Mouse (Mus musculus) layer of hippocampus, postnatal 14 days (tissue): ENCODE measurements around the gene Cog6. TPM values are rescaled to one million over a fixed set of nuclear protein-coding genes. Genes with fewer than 3 reads are reported as not detected.
"Not testable (repeated sequence)": the region's sequence is repeated elsewhere in the genome, so short reads cannot be mapped to it uniquely, and the experiment has no call there.

Source experiments
- DNase-seq, 2 experiments: peaks; one replicate each; pipeline ENCODE4 v3.0.0; 2021 to 2022; ENCODE audit warnings: low spot score in 2 of 2, mixed read lengths in 1 of 2
- total RNA-seq, 2 experiments: library from RNA; stranded (reverse); gene quantifications; 2 replicates each; pipeline ENCODE4 v1.2.3; 2021

Cog6 gene
- total RNA-seq, 2 experiments from 2014 or later: 30.5 to 31.1 TPM

- peak in 1 of 2 experiments; percentile 28 for DNase-seq
These were observed 16.4 kb upstream of the Cog6 start for GRCm38 (mm10) chr3:53033448-53033847.

DNA sequence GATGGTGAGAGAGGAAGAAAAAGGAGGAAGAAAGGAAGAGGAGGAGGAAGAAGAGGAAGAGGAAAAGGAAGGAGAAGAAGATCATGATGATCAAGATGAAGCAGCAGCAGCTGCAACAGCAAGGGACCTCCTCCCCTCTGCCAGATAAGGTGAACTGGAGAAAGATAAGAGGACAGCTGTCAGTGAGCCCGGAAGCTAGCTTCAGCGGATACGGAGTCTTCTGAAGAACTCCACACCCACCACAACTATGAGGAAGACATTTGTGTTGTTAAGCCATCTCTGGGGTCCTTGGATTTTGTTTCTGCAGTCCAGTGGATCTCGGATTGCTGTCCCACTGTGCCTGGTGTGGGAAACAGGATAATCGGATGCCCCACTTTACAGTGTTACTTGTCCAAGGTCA is 15.4 kb upstream of the Cog6 start:
- DNase-seq: no peak

DNA sequence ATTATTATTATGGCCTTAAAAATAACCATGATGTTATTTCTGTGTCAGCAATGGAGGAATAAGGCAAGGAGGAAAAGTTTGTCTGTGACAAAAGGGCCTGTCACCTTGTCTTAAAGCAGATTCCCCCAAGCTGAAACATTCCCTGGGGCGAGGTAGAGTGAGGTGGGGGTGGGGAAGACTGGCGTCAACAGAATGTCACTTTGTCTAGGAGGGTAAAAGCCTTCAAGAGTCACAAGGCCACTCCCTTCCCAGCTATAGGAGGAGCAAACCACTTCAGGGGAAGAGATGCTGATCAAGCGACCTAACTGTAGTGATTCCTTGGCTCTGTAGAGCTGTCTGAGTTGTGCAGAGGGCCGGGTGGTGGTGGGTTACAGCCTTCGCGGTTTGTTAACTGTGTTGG is 14.5 kb upstream of the Cog6 start:
- no peak for DNase-seq

DNA sequence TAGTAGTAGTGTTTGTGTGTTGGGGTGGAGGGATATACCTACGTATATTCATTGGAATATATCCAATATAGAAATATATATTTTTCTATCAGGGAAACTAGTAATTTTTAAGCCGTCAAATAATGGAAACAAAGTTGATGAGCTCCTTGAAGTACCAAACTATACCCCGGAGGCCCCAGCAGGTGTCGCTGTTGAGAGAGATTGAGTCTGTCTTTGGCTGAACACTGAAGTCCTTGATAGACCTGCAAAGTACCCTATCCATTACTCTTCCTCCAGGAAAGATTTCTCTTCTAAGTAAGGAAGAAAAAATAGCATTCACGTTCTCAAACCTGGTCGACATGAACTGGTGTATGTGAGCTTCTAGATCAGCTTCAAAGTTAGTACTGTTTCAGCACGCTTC is 12.0 kb upstream of the Cog6 start:
- DNase-seq: peak; percentile 54 to 72

- no peak for DNase-seq
These were observed 10.3 kb upstream of the Cog6 start for GRCm38 (mm10) chr3:53027333-53027732.

DNA sequence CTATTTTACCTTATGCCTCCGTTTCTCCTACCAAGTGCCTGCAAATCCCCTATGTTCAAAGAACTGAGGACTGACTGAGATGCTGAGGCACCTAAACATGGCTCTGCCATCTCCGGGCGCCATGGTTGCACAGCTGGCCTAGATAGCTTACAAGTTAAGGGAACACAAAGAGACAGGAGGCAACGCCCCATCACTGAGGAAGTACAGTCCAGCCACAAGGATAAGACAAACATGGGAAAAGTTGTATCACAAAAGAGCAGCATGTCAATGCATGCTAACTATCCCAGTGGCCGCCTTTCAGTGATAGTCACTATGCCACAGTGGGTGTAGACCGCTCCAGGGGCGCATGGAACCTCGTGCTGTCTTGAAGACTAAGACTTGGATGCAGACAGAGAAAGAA is 9.6 kb downstream of the Cog6 start:
- DNase-seq: no peak

DNA sequence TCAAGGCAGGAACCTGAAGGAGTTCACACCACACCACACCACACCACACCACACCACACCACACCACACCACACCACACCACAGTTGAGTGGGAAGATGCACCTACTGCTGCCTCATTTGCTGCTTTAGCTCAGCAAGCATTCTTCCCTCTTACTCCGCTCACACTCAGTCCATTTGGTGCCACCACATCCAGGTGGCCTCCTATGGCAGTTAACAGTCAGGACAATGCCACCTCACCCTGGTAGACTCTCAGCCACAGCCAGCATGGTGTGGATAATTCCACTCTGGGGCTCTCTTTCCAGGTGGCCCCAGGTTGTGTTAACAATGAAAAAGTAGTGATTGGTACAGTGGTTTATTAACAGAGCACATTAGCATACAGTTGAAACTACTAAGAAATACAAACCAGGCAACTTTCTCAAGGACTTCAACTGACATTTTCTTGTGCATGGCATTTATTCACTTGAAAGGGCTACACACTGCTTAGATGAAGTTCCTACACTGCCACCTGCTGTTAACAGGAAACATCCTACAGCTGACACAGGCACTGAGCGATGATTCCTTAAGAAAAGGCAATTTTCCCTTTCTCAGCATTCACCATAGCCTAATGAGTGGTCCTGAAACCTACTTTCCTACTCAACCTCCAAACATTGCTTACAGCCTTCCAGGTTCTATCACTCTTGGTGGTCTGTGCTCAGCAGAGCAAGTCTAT is 12.5 kb downstream of the Cog6 start:
- DNase-seq: peak in 1 of 2 experiments; percentile 52

GRCm38 (mm10) chr3:53002076-53002475 is 15.0 kb downstream of the Cog6 start:
- no peak for DNase-seq

DNA sequence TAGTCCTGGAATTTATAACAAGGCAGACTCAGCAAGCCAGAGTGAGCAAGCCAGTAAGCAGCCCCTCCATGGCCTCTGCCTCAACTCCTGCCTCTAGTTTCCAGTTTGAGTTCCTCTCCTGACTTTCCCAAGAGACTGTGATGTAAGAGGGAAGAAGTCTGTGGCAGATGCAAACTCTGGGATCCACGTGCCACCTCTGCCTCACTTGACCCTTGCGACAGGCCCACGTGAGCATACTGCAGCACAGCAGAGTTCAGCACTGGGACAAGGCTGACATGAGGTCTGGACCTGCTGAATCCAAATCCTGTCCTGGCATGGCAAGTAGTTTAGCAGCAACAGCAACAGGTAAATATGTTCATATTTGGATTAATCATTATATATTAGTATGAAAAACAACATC is 17.0 kb downstream of the Cog6 start:
- no peak for DNase-seq

DNA sequence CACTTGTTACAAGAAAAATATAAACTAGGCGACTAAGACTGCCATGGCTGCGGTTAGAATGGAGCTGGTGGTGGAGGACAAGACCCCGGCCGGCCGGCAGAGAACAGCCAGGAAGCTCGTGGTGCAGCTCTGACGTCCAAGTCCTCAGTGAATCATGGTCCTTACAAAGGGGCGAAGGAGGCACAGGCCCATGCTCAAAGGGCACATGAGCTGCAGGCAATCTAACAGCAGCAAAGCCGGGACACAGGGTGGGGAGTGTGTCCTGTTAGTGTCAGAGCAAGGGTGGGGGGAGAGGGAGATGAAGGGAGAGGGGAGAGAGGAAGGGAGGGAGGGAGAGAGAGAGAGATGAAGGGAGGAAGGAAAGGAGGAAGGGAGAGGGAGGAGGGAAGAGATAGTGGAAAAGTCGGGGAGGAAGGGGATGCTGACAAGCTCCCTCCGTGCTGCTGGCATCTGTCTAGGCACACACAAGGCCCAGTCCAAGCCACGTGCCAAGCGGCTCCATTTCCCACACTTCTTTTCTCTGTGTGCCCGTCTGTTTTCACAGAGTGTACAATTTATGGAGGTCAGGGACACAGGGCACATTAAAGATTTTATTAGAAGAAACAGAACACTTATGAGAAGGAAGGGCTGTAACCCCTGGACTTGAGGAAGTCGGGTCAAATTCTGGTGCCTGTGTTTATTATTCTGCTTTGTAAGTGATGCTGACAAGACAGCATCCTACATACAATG is 17.9 kb downstream of the Cog6 start:
- no peak for DNase-seq

- DNase-seq: no peak
These were observed 19.7 kb downstream of the Cog6 start for GRCm38 (mm10) chr3:52997381-52997780.

- no peak for DNase-seq
These were observed 20.4 kb downstream of the Cog6 start for GRCm38 (mm10) chr3:52996635-52997034.

GRCm38 (mm10) chr3:52994666-52995065 is 22.4 kb downstream of the Cog6 start:
- DNase-seq: no peak

- no peak for DNase-seq
These were observed 23.7 kb downstream of the Cog6 start for GRCm38 (mm10) chr3:52993296-52993695.

- peak in 1 of 2 experiments; percentile 14 for DNase-seq
These were observed 26.8 kb downstream of the Cog6 start for GRCm38 (mm10) chr3:52990041-52990737.

DNA sequence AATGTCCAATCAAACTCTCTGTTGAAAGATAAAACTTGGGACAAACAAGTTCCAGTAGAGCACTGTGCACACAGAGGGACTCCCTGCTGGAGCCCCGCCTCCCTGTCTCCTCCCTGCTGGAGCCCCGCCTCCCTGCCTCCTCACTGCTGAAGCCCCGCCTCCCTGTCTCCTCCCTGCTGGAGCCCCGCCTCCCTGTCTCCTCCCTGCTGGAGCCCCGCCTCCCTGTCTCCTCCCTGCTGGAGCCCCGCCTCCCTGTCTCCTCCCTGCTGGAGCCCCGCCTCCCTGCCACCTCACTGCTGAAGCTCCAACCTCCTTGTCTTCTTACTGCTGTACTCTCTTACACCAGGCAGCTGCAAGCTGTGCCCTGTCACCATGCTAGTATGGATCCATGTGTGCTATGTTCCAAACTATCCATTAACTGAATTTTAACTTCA is 31.5 kb downstream of the Cog6 start:
- not testable (repeated sequence) for DNase-seq

GRCm38 (mm10) chr3:52983772-52984171 is 33.3 kb downstream of the Cog6 start:
- peak; percentile 16 to 53 for DNase-seq

DNA sequence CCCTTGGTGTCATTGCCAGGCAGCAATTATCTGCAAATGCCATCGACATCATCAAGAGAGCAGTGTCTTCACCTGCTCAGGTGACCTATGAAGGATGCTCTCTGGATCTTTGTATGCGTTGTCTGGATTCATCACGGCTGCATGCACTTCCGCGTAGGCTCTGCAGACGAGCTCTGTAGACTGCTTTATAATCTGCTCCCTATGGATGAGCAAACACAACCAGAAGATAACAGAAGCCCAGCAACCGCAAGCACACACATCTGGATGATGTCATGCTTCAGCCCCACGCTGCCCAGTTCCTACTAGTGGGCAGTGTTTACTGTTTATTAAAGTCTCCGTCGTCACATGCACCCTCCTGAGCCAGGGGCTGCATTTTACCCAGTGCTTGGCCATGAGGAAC is 34.0 kb downstream of the Cog6 start:
- DNase-seq: no peak

DNA sequence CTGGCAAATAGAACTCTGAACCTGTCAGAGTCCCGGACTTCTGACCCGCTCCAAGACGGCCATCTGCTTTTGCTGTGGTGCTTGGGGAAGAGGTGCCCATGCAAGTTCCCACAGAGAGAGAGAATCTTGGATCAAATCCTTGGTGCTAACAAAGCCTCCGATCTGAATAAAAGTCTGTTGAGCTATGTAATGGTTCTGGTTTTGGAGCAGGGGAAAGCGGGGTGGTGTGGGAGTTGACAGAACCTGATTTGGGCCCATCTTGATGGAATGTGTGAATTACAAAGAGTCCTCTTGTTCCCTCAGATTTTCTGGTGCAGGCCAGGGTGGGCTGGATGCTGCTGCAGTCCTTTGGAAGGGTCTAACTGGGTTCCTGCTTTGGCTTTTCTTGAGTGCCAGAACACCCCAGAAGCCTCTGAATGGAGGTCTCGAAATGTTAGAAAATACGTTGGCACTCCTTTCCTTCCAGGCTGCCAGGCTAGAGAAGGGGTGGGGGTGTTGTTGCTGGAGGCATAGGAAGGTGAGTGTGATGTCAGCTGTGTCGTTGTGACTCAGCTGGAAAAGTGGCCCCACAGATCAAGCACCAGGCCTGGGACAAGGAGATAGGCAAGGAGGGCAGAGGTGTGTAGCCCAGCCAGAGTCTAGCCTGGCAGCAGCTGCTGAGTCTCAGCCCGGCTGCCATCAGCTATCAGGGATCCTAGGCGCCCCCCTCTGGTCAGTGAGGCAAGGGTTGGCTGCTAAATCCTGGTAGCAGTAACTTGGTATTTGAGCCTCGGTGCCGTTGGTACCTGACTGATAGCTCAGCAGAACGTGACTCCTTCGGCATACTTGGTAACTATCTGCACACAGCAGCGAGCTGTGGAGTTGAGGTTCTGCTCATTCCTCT is 42.1 kb downstream of the Cog6 start:
- peak; percentile 67 to 73 for DNase-seq

- DNase-seq: no peak
These were observed 44.1 kb downstream of the Cog6 start for GRCm38 (mm10) chr3:52972916-52973315.

- DNase-seq: no peak
These were observed 50.0 kb downstream of the Cog6 start for GRCm38 (mm10) chr3:52967046-52967445.
